Mouse (Mus musculus) Patski (cell line): ENCODE measurements around the gene 9530077C05Rik. TPM values are rescaled to one million over a fixed set of nuclear protein-coding genes. Genes with fewer than 3 reads are reported as not detected.

ENCODE experiments used
- ATAC-seq: fragments of 100-300 bp; one replicate; pipeline ENCODE4 v1.8.0; 2021
- CTCF ChIA-PET: fragments of 350-600 bp; sonication (Branson Sonifier 250); formaldehyde crosslinking; loops from one replicate; lab custom pipeline; 2022; ENCODE audit warnings: inconsistent platforms; lab: Charles Lee
- POLR2A ChIA-PET: fragments of 350-600 bp; sonication (Branson Sonifier 250); formaldehyde crosslinking; loops from one replicate; lab custom pipeline; 2022; ENCODE audit warnings: antibody characterized with exemption, inconsistent platforms; lab: Charles Lee
- DNase-seq: peaks from one replicate; pipeline ENCODE4 v3.0.0-alpha.2; 2011; ENCODE audit warnings: low read depth, low spot score
- H3K27me3 ChIP-seq: fragments of 371-371 bp; one replicate; pipeline ENCODE4 v1.5.1; 2021
- CTCF ChIP-seq: fragments of 100-300 bp; IDR thresholded peaks from one replicate; pipeline ENCODE4 v1.5.1; 2021
- in situ Hi-C: fragments of 300-500 bp; cut with MboI; formaldehyde crosslinking; loops from 3 replicates; pipeline ENCODE4 v1.11.1; 2018; ENCODE audit warnings: low pct_unique_long_range_greater_than_20kb, mixed read lengths
- polyA plus RNA-seq: library from polyadenylated mRNA; unstranded; gene quantifications from one replicate; pipeline ENCODE4 v1.2.3, GENCODE M21; 2021

The 9530077C05Rik gene
- polyA plus RNA-seq, 1 experiment from 2014 or later, result 12.7 TPM

DNA sequence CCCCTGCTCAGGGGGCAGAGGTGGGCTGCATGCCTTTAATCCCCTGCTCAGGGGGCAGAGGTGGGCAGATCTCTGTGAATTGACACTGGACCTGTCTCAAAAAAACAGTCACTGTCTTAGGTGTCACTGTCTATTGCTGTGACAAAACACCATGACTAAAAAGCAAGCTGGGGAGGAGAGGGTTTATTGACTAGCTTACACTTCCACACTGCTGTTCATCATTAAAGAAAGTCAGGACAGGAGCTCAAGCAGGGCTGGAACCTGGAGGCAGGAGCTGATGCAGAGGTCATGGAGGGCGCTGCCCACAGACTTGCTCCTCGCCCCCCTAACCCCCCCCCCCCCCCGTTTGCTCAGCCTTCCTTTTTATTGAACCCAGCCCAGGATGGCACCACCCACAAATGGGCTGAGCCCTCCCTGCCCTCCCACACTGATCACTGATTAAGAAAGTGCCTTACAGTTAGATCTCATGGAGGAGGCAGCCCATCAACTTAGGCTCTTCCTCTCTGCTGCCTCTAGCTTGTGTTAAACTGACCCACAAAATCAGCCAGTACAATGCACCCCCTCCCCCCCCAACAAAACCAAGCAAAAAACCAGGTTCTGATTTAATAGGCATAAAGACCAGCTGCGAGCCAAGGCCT, 16.8 kb downstream of the 9530077C05Rik start:
- CTCF ChIA-PET, result interaction anchor here (1.0 kb wide), 1 partner anchor 17 kb away, joined by 3 read pairs; no protein-coding TSS in a partner anchor
- ATAC-seq (no peak), DNase-seq (no peak)
- in situ Hi-C loops, result no loop called here
- POLR2A ChIA-PET, result interaction anchor here (0.7 kb wide), 1 partner anchor 52 kb away, joined by 3 read pairs; no protein-coding TSS in a partner anchor
- H3K27me3 ChIP-seq, result no peaks in the 10 kb centered on the region
- no peak for TF ChIP-seq CTCF

DNA sequence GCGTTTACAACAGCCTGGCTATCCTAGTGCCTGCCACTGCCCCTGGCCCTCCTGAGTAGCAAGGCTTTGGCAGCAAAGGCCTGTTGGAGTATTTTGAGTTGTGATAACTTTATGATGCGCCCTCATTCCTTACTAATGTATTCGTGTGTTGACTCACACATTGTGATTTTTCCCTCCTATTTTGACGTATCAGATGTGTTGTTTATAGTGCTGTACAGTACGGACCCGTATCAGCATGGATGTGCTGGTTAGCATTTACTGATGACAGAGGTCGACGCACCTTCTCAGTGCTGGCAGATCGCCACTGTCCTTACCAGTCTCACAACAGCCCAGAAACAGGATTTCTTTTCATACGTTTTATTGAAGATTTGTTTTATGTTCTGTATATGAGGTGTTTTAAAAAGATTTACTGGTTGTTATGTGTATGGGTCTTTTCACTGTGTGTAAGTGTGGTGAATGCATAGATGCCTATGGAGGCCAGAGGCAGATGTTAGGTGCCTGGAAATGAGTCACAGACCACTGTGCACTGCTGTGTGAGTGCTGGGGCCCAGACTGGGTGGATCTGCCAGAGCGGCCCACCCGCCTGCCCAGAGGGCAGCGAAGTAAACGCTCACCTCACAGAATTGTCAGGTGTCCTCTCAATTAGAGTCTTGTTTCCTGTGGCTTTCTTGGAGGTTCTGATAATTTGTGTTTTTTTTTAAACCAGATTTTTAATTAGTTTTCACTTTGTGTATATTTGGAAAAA, 17.5 kb downstream of the 9530077C05Rik start:
- CTCF ChIA-PET, result interaction anchor here (1.0 kb wide), 1 partner anchor 18 kb away, joined by 3 read pairs; no protein-coding TSS in a partner anchor
- in situ Hi-C loops, result no loop called here
- TF ChIP-seq CTCF, result no peak
- POLR2A ChIA-PET, result interaction anchor here (0.7 kb wide), 1 partner anchor 52 kb away, joined by 3 read pairs; no protein-coding TSS in a partner anchor
- ATAC-seq (no peak), DNase-seq (no peak)
- H3K27me3 ChIP-seq, result no peaks in the 10 kb centered on the region

DNA sequence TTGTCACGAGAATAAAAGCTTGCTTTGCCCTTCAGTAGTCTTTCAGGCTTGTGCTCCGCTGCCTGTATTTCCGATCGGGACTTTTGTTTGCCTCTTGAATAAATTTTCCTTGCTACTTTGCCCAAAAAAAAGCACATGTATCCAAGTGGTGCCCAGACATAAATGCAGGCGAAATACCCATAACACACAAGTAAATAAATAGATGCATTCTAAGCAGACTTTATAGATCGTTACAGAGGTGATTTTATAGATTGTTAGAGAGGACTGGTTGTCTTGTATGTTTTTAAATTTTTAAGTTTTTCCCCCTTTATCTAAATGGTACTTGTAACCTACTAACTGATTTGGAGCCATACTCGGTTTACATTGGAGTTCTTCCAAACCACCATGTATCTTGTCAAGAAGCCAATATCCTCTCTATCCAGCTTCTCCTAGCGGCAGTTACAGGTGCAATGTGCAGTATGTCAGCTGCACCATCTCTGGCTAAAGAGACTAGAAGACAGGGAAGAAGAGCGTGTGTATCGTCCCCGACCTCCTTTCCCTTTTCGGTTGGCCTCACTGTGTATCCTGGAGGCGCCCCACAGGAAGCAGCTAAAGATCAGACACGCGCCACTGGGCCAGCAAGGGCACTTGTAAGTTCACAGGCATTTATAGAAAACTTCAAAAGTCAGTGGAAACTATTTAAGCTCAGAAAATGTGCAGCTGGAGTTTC, 18.4 kb downstream of the 9530077C05Rik start:
- TF ChIP-seq CTCF, result no peak
- no peak for DNase-seq
- in situ Hi-C loops, result no loop called here
- ChIA-PET POLR2A (no interaction called here), CTCF (interaction anchor here (1.3 kb wide), 2 partner anchors 13 to 18 kb away, joined by 3 read pairs; partner anchors contain the start of gene 9530077C05Rik)
- ATAC-seq, result no peak
- H3K27me3 ChIP-seq, result no peaks in the 10 kb centered on the region

DNA sequence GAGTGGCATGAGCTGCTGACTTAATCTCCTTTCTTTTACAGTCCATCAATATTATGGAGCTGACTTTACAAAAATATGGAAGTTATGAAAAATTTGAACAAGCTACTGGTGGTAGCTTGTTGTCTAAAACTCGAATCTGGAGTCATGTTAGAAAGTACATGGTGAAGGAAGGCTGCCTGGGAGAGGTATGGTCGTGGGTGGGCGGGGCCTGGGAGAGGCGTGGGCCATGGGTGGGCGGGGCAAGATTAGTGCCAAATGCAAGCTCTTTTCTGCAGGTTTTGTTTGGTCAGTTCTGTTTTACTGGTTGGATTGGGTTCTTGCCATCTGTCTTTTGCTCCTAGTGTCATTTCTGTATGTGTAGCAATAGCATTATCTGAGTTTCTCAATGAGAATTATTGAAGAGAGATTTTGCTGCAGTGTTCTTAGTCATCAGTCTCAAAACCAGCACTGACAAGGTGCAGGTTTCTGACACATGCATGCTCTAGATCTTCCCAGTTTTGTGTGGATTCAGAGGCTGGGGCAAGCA, 19.1 kb downstream of the 9530077C05Rik start:
- in situ Hi-C loops, result no loop called here
- CTCF ChIA-PET, result interaction anchor here (1.3 kb wide), 2 partner anchors 13 to 18 kb away, joined by 3 read pairs; partner anchors contain the start of gene 9530077C05Rik
- ATAC-seq, result no peak

DNA sequence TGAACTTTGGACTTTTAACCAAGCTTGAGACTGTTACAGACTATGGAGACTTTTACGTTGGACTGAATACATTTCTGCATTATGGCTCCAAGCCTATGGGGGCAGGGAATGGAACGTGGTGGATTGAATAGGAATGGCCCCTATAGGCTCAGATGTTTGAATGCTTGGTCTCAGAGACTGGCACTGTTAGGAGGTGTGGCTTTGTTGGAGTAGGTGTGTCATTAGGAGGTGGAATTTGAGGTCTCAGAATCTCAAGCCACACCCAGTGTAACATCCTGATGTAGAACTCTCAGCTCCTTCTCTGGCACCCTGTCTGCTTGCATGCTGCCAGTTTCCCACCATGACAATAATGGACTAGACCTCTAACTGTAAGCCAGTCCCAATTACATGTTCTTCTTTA, 21.9 kb downstream of the 9530077C05Rik start:
- POLR2A ChIA-PET, result no interaction called here
- no peak for ATAC-seq
- CTCF ChIA-PET, result interaction anchor here (1.1 kb wide), 1 partner anchor 21 kb away, joined by 5 read pairs; the partner anchor contains the start of gene 9530077C05Rik

More for the DNA sequence above, 19.1 kb downstream of the 9530077C05Rik start:
- no peaks in the 10 kb centered on the region for H3K27me3 ChIP-seq
- no peak for TF ChIP-seq CTCF
- POLR2A ChIA-PET, result no interaction called here
- no peak for DNase-seq

DNA sequence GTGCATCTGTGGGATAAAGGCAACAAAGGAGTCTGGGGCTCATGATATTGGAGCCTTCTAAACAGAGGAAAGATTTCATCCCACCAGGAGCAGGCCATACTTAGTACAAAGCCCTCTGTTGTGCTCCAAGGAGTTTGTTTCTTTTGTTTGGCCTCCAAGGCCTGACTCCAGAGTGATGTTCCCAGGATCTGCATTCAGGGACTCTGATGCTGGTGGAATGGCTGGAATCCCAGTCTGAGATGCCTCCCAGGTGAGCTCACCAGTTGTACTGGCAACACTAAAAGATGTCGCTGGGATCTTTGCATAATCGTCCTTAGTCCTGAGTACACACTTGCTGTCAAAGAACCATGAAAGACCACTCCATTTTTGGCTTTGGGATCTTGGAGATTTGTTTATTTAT, 22.8 kb downstream of the 9530077C05Rik start:
- ChIA-PET CTCF (interaction anchor here (1.1 kb wide), 1 partner anchor 22 kb away, joined by 5 read pairs; the partner anchor contains the start of gene 9530077C05Rik), POLR2A (no interaction called here)
- TF ChIP-seq CTCF, result no peak
- DNase-seq, result no peak
- ATAC-seq, result peak; percentile 40
- H3K27me3 ChIP-seq, result no peaks in the 10 kb centered on the region
- in situ Hi-C loops, result no loop called here

More for the DNA sequence above, 21.9 kb downstream of the 9530077C05Rik start:
- no peaks in the 10 kb centered on the region for H3K27me3 ChIP-seq
- no peak for DNase-seq
- TF ChIP-seq CTCF, result no peak
- in situ Hi-C loops, result no loop called here

DNA sequence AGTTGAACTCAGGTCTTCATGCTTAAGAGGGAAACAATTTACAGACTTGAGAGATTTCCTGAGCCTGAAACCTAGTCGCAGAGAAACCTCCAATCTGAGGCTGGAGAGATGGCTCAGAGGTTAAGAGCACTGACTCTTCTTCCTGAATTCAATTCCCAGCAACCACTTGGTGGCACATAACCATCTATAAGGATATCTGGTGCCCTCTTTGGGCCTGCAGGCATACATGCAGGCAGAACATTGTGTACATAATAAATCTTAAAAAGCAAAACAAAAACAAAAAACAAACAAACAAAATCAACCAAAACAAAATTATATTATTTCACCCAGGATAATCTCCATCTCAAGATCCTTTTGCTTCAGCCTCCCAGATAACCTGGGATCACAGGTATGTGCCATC, 27.5 kb downstream of the 9530077C05Rik start:
- ATAC-seq (no peak), DNase-seq (no peak)
- no peaks in the 10 kb centered on the region for H3K27me3 ChIP-seq
- no peak for TF ChIP-seq CTCF
- ChIA-PET CTCF (no interaction called here), POLR2A (no interaction called here)
- in situ Hi-C loops, result no loop called here

DNA sequence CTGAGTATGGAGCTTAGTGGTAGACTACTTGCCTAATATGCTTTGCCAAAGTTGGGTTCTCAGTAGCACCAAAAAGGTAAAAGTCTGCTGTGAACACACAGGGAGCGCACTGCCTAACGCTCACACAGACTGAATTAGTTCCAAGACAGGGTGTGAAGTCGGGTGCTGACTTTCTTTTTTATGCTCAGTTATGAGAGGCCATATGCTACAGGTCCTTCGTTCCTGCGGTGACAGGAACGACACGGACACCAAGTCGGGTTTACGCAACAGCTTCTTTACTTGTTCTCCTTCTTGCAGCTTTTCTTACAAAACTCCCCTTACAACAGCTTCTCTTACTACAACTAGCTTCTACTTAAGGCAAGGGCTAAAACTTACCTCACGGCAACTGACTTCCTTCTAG, 31.8 kb downstream of the 9530077C05Rik start:
- no peaks in the 10 kb centered on the region for H3K27me3 ChIP-seq
- POLR2A ChIA-PET, result no interaction called here
- ATAC-seq (no peak), DNase-seq (no peak)
- in situ Hi-C loops, result no loop called here
- TF ChIP-seq CTCF, result no peak
- CTCF ChIA-PET, result no interaction called here

DNA sequence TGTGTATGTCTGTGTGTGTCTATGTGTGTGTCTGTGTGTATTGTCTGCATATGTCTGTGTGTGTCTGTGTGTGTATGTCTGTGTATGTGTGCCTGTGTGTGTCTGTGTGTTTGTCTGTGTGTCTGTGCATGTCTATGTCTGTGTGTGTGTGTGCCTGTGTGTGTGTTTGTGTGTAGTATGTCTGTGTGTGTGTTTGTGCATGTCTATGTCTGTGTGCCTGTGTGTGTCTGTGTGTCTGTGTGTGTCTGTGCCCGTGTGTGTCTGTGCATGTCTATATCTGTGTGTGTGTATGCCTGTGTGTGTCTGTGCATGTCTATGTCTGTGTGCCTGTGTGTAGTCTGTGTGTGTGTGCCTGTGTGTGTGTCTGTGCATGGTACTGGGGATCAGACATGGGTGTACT, 33.8 kb downstream of the 9530077C05Rik start:
- ATAC-seq (no peak), DNase-seq (no peak)
- TF ChIP-seq CTCF, result no peak
- in situ Hi-C loops, result no loop called here
- POLR2A ChIA-PET, result no interaction called here
- no peaks in the 10 kb centered on the region for H3K27me3 ChIP-seq
- CTCF ChIA-PET, result no interaction called here

DNA sequence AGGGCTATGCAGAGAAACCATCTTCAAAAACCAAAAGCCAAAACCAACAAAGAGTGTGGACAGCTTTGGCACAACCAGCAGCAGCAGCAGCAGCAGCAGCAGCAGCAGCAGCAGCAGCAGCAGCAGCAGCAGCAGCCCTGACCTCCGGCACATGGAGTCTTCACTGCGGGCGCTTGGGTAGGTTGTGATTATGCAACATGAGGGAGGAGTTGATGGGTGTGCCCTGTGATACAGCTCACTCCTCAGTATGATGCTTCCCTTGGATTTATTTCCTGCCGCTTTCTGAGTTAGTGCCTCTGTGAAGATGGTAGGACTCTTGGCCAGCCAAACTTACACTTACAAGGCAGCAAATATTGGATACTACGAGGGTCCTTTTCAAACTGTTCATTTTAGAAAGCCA, 35.9 kb downstream of the 9530077C05Rik start:
- no peaks in the 10 kb centered on the region for H3K27me3 ChIP-seq
- ATAC-seq (no peak), DNase-seq (no peak)
- ChIA-PET CTCF (no interaction called here), POLR2A (no interaction called here)
- in situ Hi-C loops, result no loop called here
- TF ChIP-seq CTCF, result no peak
